Mouse (Mus musculus): Measurements from ENCODE around the gene Agrp.

DNA sequence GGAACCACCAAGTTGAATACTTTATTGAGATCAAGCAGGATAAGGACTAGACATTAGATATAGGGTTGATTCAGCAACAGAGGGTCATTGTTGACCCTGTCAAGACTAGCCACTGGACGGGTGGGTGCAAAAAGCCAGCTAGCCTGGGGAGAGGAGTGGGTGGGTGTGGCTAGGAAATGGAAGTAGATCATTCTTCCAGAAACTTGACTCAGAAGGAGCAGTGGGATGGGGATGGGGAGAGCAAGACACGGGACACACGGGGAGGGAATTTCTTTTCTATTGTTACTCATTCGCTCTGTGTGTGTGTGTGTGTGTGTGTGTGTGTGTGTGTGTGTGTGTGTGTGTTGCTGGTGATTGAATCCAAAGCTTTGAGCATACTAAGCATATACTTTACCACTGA lies 27.4 kb downstream of the Agrp start:
- no peak for TF ChIP-seq CTCF (IDR thresholded peaks at IDR 0.05; ENCODE audit: low read depth)
- no peak for TF ChIP-seq EP300 (IDR thresholded peaks at IDR 0.05; ENCODE audit: low read depth)

Measured in heart, postnatal 0 days (tissue).